Mouse (Mus musculus) kidney, embryonic 14.5 days (tissue): ENCODE measurements around the gene Apol7b. TPM values are rescaled to one million over a fixed set of nuclear protein-coding genes. Genes with fewer than 3 reads are reported as not detected.
"Not testable (repeated sequence)": the region's sequence is repeated elsewhere in the genome, so short reads cannot be mapped to it uniquely, and the experiment has no call there.

Experiments used
- ATAC-seq: fragments of 200-750 bp; cut with Nextera tagmentation; 2 replicates; pipeline ENCODE4 v1.8.0; 2017; ENCODE audit warnings: moderate number of reproducible peaks, mild to moderate bottlenecking, moderate TSS enrichment, moderate library complexity; ENCODE audit not compliant: low FRiP score, low TSS enrichment
- H3K27ac ChIP-seq: fragments of 300-500 bp; sonication (generic); 2 replicates; pipeline ENCODE4 v1.5.1; 2014; ENCODE audit warnings: low read depth, mild to moderate bottlenecking, low read length, moderate library complexity, mixed read lengths
- H3K27me3 ChIP-seq: fragments of 300-500 bp; sonication (generic); 2 replicates; pipeline ENCODE4 v1.6.1; 2014; ENCODE audit warnings: mild to moderate bottlenecking, low read length; ENCODE audit not compliant: control insufficient read depth, insufficient read depth
- H3K36me3 ChIP-seq: fragments of 300-500 bp; sonication (generic); 2 replicates; pipeline ENCODE4 v1.6.1; 2014; ENCODE audit warnings: low read length, mixed read lengths; ENCODE audit not compliant: control insufficient read depth, insufficient read depth
- H3K4me1 ChIP-seq: fragments of 300-500 bp; sonication (generic); 2 replicates; pipeline ENCODE4 v1.6.1; 2014; ENCODE audit warnings: low read length, mixed read lengths; ENCODE audit not compliant: control insufficient read depth, insufficient read depth
- H3K4me2 ChIP-seq: fragments of 300-500 bp; sonication (generic); replicated peaks from 2 replicates; pipeline ENCODE4 v1.6.1; 2014; ENCODE audit warnings: low read depth, mild to moderate bottlenecking, low read length
- H3K4me3 ChIP-seq: fragments of 300-500 bp; sonication (generic); 2 replicates; pipeline ENCODE4 v1.5.1; 2014; ENCODE audit warnings: mild to moderate bottlenecking, low read length
- H3K9ac ChIP-seq: fragments of 300-500 bp; sonication (generic); 2 replicates; pipeline ENCODE4 v1.6.1; 2014; ENCODE audit warnings: low read depth, mild to moderate bottlenecking, low read length, moderate library complexity
- H3K9me3 ChIP-seq: fragments of 300-500 bp; sonication (generic); 2 replicates; pipeline ENCODE4 v1.6.1; 2016; ENCODE audit warnings: low read length; ENCODE audit not compliant: control insufficient read depth
- WGBS: fragments of 180-500 bp; shearing (Covaris S2); extraction: QIAGEN DNeasy Blood & Tissue Kit; methylation state at CpG from one replicate; pipeline ENCODE4 v1.1.7; 2014; 5-methylcytosine and 5-hydroxymethylcytosine counted together
- polyA plus RNA-seq: library from polyadenylated mRNA; unstranded; fragments of >200 nt; fragmentation: Nextera tagmentation; extraction: Ambion mirVana; gene quantifications from 2 replicates; pipeline ENCODE4 v1.2.1, GENCODE M21; 2014

Gene Apol7b
- polyA plus RNA-seq, 1 experiment from 2014 or later: not detected

DNA sequence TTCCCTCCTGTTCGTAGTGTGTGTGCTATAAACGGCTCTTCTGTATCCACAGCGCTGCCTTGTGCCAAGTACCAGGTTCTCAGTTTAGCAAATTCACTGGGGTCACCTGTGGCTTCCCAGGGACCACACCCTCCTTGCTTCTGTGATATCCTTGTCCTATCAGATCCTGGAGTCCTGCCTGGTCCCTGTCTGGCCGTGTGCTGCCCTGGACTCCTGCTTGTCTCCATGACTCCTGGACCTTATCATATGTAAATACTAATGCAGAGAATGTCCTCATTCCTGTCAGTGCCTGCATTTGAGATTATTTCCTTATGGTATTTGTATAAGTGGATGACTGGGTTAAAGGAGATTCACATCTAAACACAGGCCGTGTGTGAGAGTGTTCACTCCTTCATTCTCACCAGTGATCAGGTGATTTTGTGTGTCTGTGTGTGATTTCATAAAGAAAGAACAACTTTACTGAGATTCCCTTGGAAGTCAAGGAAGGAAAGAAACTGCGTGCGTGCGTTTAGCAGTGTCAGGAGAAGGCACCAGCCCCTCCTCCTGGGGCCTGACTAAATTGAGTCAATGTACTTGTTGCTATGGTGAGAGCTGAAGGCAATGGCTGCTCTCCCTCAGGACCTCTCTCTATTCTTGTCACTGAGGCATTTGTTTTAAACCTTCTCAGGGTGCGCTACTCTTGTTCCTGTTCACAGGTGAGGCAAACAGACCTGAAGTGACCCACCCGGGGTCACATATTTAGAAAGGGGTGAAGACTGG lies 18.4 kb downstream of the Apol7b start:
- not testable (repeated sequence) for H3K9me3 ChIP-seq, H3K27me3 ChIP-seq, H3K9ac ChIP-seq, ATAC-seq, H3K36me3 ChIP-seq, H3K4me1 ChIP-seq, H3K4me2 ChIP-seq, H3K27ac ChIP-seq, H3K4me3 ChIP-seq
- WGBS: 77% methylated on average over 8 of the region's 10 CpGs

DNA sequence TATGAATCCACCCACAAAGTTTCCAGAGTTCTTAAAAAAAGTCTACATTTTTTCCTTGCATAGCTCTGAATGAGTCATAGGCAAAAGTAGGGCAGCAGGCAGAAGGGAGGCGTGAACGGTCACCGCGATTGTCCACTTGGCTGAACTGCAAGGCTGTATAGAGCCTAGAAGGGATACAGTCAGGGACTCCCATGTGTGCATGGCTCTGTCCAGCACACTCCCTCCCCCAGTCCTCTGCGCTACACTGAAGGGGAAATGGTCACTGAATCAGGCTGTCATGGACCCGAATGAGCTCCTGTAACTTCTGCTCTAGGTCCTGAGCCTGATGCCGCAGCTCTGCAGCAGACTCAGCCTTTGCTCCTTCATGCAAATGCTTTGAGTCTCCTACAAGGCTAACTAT lies 24.4 kb downstream of the Apol7b start:
- 34% methylated on average over 3 of the region's 7 CpGs for WGBS
- not testable (repeated sequence) for H3K4me2 ChIP-seq, H3K9ac ChIP-seq, H3K9me3 ChIP-seq, H3K27ac ChIP-seq, H3K36me3 ChIP-seq, H3K27me3 ChIP-seq, ATAC-seq, H3K4me3 ChIP-seq, H3K4me1 ChIP-seq

DNA sequence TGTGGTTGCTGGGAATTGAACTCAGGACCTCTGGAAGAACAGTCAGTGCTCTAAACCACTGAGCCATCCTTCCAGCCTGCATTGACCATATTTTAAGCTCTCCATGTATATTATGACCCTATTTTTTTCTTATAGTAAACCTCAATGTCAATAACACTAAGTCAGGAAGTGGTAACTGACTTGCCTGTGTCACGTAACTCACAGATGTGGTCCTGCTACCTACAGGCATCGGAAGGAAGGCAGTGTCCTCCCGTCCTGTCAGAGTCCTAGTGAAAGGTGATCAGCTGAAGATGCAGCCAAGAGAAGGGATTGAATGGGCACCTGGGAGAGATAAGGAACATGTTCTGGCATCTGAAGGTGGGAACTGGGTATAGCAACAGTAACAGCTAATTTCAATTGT lies 27.6 kb downstream of the Apol7b start:
- no CpG with 5 or more reads among the region's 3 CpGs for WGBS
- H3K4me1 ChIP-seq, H3K27ac ChIP-seq: not testable (repeated sequence)

DNA sequence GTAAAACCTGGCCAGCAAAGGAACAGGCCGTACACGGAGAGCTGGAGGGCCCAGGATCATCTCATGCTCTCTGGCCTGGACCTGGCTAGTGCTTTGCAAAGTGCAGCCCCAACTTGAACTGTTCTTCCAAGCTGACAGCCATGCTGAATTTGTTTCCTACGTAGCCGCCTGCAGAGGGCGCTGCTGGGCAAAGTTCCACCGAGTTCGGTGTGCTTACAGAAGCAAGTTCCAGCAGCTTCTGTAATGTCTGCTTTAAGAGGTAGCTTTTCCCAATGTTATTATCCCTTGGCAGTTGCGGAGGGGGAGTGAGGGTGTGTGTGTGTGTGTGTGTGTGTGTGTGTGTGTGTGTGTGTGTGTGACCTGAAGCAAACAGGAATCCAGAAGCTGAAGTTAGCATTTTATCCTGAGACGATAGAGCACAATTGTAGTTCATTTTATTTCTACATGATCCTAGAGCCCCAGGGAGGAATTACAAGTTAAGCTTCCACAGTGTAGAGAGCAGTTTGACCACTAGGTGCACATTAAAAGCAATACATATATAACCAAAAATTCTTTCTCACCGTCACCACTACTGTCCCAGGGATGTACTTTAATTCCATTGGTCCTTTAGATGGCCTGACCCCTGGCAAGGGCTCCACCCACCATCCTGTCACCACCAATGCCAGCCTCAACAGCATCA lies 30.5 kb downstream of the Apol7b start:
- WGBS: 30% methylated on average over 2 of the region's 10 CpGs
- H3K9ac ChIP-seq, H3K36me3 ChIP-seq, H3K27ac ChIP-seq, H3K27me3 ChIP-seq, H3K4me2 ChIP-seq, H3K4me1 ChIP-seq, ATAC-seq, H3K4me3 ChIP-seq, H3K9me3 ChIP-seq: not testable (repeated sequence)

More for the DNA sequence above, 27.6 kb downstream of the Apol7b start:
- not testable (repeated sequence) for H3K36me3 ChIP-seq, H3K9me3 ChIP-seq, ATAC-seq, H3K27me3 ChIP-seq, H3K4me3 ChIP-seq, H3K9ac ChIP-seq, H3K4me2 ChIP-seq

DNA sequence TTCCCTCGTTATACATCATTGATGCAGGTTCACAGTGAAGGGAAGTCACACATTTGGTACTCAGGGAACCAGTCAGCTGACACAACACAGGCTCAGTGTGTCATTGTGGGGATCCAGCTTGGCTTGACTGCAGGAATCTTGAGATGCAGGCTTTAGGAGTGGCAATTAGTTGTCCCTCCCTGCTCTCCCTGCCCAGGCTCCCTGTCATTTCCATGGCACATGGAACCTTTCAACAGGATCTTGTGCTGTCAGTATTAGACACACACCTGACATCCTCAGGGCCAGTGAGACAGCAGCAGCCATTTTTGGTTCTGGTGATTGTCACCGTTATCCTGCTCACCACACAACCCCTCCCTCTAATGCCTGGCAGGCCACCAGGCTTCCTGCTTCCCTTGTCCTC lies 31.6 kb downstream of the Apol7b start:
- not testable (repeated sequence) for H3K4me1 ChIP-seq
- WGBS: 69% methylated on average over 2 of the region's 2 CpGs

DNA sequence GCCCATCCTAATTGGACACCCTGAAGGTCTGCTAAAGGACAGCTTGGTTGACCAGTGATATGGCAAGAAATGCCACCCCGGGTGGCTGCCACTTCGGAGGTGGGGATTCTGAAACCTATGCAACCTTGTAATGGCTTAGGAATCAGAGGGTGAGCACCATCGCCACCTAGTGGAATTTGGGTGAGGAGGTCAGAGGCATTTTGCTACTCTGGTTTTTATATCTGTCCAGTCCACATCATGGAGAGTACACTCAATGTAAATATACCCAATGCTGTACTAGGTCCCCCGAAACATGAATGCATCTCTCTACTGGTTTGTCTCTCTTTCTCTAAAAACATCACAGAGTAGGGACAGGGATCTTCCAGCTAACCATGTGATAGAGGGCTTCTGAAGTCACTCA lies 34.6 kb downstream of the Apol7b start:
- H3K4me2 ChIP-seq, H3K36me3 ChIP-seq, H3K4me1 ChIP-seq, ATAC-seq, H3K27me3 ChIP-seq, H3K27ac ChIP-seq, H3K9ac ChIP-seq, H3K9me3 ChIP-seq, H3K4me3 ChIP-seq: not testable (repeated sequence)
- WGBS: 35% methylated on average over 4 of the region's 4 CpGs

More for the DNA sequence above, 31.6 kb downstream of the Apol7b start:
- H3K27me3 ChIP-seq, H3K27ac ChIP-seq, H3K4me2 ChIP-seq, H3K4me3 ChIP-seq, H3K9me3 ChIP-seq, H3K9ac ChIP-seq, H3K36me3 ChIP-seq, ATAC-seq: not testable (repeated sequence)

DNA sequence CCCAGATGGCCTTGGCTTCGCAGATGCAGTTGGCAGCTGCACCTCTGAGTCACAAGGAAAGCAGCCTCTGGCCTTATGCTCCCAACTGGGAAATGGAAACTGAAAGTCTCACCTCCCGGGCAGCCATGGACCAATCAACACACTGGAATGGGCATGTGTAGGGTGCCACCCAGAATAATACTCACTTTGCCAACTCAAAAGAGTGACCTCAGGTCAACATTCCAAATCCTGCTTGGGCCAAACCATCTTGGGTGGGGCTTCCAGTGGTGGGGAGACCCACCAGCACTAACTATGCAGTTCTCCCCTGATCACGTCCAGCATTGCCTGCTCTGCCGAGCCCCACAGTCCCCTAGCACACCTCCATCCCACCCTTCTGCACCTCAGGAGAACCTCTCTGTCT lies 36.3 kb downstream of the Apol7b start, which contains the start of gene Apol9a:
Gene Apol9a, minus strand, starts transcription at position 101 of the 400 bp plus-strand sequence.
- H3K27me3 ChIP-seq, H3K9me3 ChIP-seq, H3K36me3 ChIP-seq, H3K9ac ChIP-seq, H3K4me2 ChIP-seq, H3K27ac ChIP-seq, ATAC-seq, H3K4me1 ChIP-seq, H3K4me3 ChIP-seq: not testable (repeated sequence)
- 60% methylated on average over 1 of the region's 4 CpGs for WGBS

DNA sequence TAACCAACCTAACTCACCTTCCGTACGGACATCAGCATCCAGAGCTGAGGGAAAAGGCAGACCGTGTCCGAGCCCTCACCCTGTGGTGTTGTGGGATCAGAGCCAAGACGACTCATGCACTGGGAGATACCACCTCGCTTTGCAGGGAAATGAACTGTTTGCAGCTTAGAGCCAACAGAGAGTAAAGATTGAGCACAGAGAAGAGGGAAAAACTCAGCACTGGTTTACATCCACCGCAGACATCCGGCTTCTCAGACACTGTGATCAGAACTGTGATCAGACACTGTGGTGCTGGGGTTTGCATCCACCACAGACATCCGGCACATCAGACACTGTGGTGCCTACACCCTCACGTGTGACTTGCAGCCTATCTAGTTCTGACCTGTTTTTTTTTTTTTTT lies 40.9 kb downstream of the Apol7b start:
- not testable (repeated sequence) for H3K27me3 ChIP-seq, H3K4me3 ChIP-seq, H3K27ac ChIP-seq, H3K4me2 ChIP-seq, ATAC-seq, H3K36me3 ChIP-seq, H3K4me1 ChIP-seq, H3K9ac ChIP-seq, H3K9me3 ChIP-seq
- 82% methylated on average over 10 of the region's 10 CpGs for WGBS

DNA sequence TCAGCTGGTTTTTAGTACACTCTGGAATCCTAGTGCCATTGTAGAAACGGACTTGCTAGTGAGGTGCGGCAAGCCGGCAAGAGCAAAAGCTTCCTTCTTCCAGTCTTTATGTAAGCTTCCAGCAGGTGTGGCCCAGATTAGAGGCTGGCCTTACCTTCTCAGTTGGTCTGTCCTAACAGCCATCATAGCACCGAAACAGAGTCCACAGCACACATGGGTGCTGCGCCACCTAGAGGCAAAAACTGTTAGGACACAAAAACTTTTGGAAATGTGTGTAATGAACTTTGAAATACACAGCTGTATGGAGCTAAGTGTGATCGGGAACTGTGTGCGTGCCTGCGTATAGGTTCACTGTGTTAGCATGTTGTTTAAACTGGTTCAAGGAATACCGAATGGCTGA lies 48.3 kb downstream of the Apol7b start, which contains the start of gene Apol7a:
Gene Apol7a, minus strand, starts transcription at position 84 of the 400 bp plus-strand sequence.
- ATAC-seq, H3K36me3 ChIP-seq, H3K4me3 ChIP-seq, H3K27me3 ChIP-seq, H3K27ac ChIP-seq, H3K9ac ChIP-seq, H3K4me1 ChIP-seq, H3K9me3 ChIP-seq, H3K4me2 ChIP-seq: not testable (repeated sequence)
- WGBS: 66% methylated on average over 9 of the region's 9 CpGs
